Mouse (Mus musculus) liver, postnatal 0 days (tissue): Measurements from ENCODE around the gene Tmem88b.

Experiments used
- CTCF ChIP-seq: sonication (generic); IDR thresholded peaks from 2 replicates; pipeline ENCODE4 v1.5.1; 2016; ENCODE audit warnings: antibody characterized with exemption, low read depth
- EP300 ChIP-seq: IDR thresholded peaks from 2 replicates; pipeline ENCODE4 v1.6.1; 2016; ENCODE audit warnings: antibody characterized with exemption, low read depth, mild to moderate bottlenecking

DNA sequence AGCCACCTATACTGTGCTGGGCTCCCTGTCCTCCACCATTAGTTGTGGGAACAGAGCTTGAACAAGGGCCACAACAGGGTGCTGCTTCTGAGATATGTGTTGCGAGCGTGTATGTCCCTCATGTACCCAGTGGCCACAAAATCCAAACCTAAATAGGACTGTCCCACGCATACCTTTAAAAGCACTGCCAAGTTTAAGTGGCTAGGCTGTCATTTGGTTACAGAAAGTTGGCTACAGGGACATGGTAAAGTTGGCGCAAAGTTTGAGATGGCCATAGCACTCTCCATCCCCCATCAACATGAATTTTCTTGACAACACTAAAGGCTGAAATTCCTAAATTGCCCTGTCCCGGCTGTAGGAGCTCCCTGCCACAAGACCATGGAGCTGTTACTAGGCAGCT is 40.5 kb downstream of the Tmem88b start:
- no peak for TF ChIP-seq CTCF
- no peak for TF ChIP-seq EP300
